Mouse (Mus musculus) T-cell, adult 2 months (primary cell): ENCODE measurements around the gene Psmd14.
A peak's percentile ranks its signal among the peaks of the same experiment; 100 is the strongest.

Experiments
- DNase-seq: peaks from one replicate; pipeline ENCODE4 v3.0.0; 2022; ENCODE audit warnings: low spot score

The Psmd14 gene

GRCm38 (mm10) chr2:61760044-61760443 lies 48.5 kb downstream of the Psmd14 start:
- no peak for DNase-seq

GRCm38 (mm10) chr2:61764470-61765105 lies 53.1 kb downstream of the Psmd14 start:
- no peak for DNase-seq

GRCm38 (mm10) chr2:61765526-61765925 lies 54.0 kb downstream of the Psmd14 start:
- DNase-seq, result no peak

GRCm38 (mm10) chr2:61780794-61781193 lies 69.3 kb downstream of the Psmd14 start:
- DNase-seq, result no peak

GRCm38 (mm10) chr2:61794960-61795359 lies 83.5 kb downstream of the Psmd14 start:
- DNase-seq, result no peak

GRCm38 (mm10) chr2:61798048-61798447 lies 86.6 kb downstream of the Psmd14 start:
- no peak for DNase-seq

GRCm38 (mm10) chr2:61802656-61803251 lies 91.3 kb downstream of the Psmd14 start, which contains the start of gene Tbr1:
TSS of gene Tbr1 (plus strand) at chr2:61802930.
- no peak for DNase-seq

GRCm38 (mm10) chr2:61803443-61804367 lies 92.2 kb downstream of the Psmd14 start:
- DNase-seq, result peak; percentile 47

GRCm38 (mm10) chr2:61804382-61804840 lies 92.9 kb downstream of the Psmd14 start:
- DNase-seq, result no peak

GRCm38 (mm10) chr2:61804841-61805540 lies 93.5 kb downstream of the Psmd14 start:
- no peak for DNase-seq

- no peak for DNase-seq
Measured at GRCm38 (mm10) chr2:61805541-61806345, 94.2 kb downstream of the Psmd14 start.

- DNase-seq, result no peak
Measured at GRCm38 (mm10) chr2:61806346-61806825, 94.9 kb downstream of the Psmd14 start.

GRCm38 (mm10) chr2:61807151-61807550 lies 95.7 kb downstream of the Psmd14 start:
- no peak for DNase-seq

GRCm38 (mm10) chr2:61807781-61808180 lies 96.3 kb downstream of the Psmd14 start:
- no peak for DNase-seq

- DNase-seq, result no peak
Measured at GRCm38 (mm10) chr2:61808776-61809175, 97.3 kb downstream of the Psmd14 start.

GRCm38 (mm10) chr2:61809381-61809780 lies 97.9 kb downstream of the Psmd14 start:
- DNase-seq, result no peak

- DNase-seq, result no peak
Measured at GRCm38 (mm10) chr2:61810751-61811150, 99.3 kb downstream of the Psmd14 start.

- no peak for DNase-seq
Measured at GRCm38 (mm10) chr2:61811163-61811506, 99.6 kb downstream of the Psmd14 start.

- DNase-seq, result peak; percentile 12
Measured at GRCm38 (mm10) chr2:61811507-61812421, 100.3 kb downstream of the Psmd14 start.

GRCm38 (mm10) chr2:61812536-61812935 lies 101.0 kb downstream of the Psmd14 start:
- no peak for DNase-seq
